Mouse (Mus musculus) cerebellum, adult 9-11 months (tissue): ENCODE data around the gene Hook1.
A peak's percentile ranks its signal among the peaks of the same experiment; 100 is the strongest.
"Not testable (repeated sequence)": the region's sequence is repeated elsewhere in the genome, so short reads cannot be mapped to it uniquely, and the experiment has no call there.

Experiments
- DNase-seq: peaks from one replicate; pipeline ENCODE4 v3.0.0; 2022

The Hook1 gene

GRCm38 (mm10) chr4:95966928-95967724 lies at the start of gene Hook1:
Gene Hook1, plus strand, starts transcription at chr4:95967240.
- DNase-seq = peak; percentile 100

GRCm38 (mm10) chr4:95917703-95918102 lies 49.3 kb upstream of the Hook1 start:
- DNase-seq = no peak

- no peak for DNase-seq
These were observed 46.6 kb upstream of the Hook1 start for GRCm38 (mm10) chr4:95920448-95920847.

DNA sequence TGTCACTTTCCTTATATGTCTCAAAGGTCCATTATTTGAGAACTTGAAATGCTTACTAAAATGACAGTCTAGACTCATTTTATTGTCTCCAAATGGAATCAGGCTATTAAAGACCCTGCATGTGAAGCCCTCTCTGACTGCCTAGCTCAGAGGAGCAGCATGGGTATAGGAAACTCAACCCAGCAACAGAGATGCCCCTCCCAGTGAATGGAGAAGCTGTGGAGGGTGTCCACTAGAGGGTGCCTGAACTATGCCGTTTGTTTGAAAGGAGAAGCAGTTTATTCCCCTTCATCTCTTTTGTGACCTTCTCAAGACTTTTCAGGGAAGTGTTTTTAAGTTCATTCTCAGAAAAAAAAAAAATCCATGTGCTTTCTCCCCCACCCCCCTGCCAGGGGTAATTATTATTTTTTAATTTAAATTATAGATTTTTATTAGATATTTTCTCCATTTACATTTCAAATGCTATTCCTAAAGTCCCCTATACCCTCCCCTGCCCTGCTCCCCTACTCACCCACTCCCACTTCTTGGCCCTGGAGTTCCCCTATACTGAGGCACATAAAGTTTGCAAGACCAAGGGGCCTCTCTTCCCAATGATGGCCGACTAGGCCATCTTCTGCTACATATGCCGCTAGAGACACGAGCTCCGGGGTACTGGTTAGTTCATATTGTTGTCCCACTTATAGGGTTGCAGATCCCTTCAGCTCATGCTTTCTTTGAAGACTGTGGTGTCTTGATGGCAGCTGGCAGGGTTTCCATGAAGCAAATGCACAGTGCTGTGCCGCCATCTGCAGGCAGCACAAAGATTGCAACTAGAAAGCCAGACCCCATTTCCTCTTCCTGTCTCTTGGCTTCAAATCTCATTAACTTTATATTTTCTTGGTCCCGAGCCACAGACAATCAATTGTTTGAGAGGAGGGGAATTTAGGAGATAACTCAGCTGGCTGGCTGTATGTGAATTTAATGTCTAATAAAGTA lies 42.5 kb upstream of the Hook1 start:
- peak; percentile 36 for DNase-seq

DNA sequence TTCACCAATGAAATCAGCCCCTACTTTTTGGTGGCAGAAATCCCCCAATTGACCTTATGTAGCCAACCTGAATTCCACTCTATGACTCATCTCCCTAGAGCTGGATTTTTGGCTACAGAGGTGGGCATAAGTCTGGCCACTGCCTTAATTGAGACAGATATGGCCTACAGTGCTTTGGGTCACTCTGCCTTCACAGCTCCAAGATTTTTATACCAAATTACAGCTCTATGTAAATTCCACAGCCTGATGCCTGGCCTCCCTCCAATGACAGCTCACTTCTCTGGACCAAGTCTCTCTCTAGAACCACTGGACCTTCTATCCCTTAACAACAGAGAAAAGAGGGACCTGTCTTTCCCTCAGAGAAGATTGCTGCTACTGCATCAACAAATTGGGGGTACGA lies 38.2 kb upstream of the Hook1 start:
- DNase-seq = no peak

DNA sequence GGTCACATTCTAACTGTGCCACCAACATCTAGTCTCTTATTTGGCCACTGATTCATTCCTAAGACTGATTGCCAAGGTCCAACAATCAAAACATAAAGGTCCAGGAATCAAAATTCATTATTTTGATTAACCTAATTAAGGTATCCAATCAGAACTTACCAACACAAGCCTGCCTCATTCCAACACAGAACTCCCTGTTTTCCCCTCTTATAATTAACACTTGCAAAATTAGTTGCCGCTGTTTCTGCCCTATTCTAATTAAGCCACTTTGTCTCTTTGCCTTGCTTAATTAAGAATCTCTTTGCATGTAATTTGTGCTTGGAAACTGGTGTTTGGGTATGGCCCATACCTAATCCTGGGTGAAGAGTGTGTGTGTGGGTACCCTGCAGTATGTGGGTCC lies 37.1 kb upstream of the Hook1 start:
- no peak for DNase-seq

GRCm38 (mm10) chr4:95931331-95931730 lies 35.7 kb upstream of the Hook1 start:
- DNase-seq = no peak

- DNase-seq = no peak
These were observed 33.2 kb upstream of the Hook1 start for GRCm38 (mm10) chr4:95933801-95934356.

DNA sequence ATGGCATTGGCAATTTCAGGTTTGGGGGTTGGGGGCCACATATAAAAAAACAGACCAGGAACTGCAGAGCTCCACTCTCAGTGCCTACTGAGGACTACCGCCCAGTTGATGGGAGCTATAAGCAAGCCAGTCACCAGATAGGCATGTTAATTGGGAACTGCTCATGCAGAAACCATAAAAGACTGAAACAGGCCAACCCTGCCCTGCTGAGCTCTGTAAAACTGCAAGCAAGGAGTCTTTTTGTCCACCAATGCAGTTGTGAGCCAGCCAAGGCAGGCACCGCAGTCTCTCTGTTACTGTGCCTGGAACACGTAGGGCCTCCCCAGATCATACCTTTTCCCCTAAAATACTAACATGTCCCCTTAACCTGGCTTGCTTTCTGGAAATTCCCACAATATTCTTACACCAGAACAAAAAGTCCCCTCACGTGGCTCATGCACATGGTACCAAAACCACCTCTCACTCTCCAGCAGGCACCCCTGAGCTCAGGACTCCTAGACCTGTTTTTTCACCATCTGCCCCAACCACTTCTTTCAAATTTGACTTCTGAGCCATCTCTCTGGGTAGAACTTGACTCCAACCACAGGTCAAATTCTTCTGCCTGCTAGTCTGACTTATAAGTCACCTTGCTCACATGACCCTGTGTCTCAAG lies 32.5 kb upstream of the Hook1 start:
- no peak for DNase-seq

- DNase-seq = no peak
These were observed 28.3 kb upstream of the Hook1 start for GRCm38 (mm10) chr4:95938701-95939100.

- no peak for DNase-seq
These were observed 19.1 kb upstream of the Hook1 start for GRCm38 (mm10) chr4:95947896-95948295.

- no peak for DNase-seq
These were observed 13.7 kb upstream of the Hook1 start for GRCm38 (mm10) chr4:95953328-95953727.

GRCm38 (mm10) chr4:95982221-95982620 lies 15.2 kb downstream of the Hook1 start:
- not testable (repeated sequence) for DNase-seq

DNA sequence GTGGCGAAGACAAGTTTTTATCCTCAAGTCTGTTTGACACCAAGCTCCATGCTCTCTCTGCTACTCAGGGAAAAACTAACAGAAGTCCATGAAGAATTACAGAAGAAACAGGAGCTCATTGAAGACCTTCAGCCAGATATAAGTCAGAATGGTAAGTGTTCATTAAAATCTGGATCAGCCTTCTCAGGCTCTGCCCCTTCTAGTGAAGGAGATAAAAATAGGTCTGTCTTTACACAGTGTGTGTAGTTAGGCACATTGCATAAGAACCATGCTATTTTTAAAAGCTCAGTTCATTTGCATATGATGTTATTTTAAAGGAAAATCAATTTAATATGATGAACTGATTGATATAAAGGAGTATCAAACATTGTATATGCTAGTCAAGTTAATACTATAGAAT lies 49.8 kb downstream of the Hook1 start:
- no peak for DNase-seq

DNA sequence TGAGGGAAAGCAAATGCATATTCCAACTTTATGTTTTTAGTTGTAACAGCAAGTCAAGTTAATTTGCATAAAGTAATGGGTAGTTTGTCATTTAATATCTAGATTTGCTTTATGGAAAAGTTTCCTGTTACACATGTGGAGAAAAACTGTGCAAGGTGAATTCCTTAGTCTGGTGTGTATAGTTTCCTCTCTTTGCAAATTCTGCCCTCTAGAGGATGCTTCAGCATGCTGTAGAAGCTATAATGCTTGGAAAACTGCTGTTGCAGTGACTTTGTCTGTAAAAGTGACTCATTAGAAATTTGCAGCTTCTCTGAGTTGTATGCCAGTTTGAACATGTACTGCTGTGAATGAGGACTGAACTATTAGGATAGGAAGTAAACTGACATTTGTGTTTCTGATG lies 55.8 kb downstream of the Hook1 start:
- DNase-seq = no peak

DNA sequence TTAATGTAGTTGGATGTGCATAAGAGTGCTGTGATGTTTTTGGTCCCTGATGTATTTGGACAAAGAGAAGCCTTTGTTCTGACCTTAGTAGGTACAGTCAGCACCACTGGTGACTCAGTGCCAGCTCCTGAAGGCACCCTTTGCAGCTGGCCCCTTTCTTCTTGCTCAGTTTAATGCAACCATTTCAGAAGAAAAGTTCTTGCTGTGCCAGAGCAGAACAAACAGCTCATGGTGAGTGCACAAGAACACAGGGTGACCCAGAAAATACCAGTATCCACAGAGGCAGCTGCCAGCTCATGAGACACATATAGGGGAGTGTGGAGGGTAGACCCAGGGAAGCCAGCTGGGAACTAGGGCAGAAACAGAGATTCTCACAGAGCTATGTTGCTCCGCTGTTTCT lies 61.4 kb downstream of the Hook1 start:
- DNase-seq = peak; percentile 15

DNA sequence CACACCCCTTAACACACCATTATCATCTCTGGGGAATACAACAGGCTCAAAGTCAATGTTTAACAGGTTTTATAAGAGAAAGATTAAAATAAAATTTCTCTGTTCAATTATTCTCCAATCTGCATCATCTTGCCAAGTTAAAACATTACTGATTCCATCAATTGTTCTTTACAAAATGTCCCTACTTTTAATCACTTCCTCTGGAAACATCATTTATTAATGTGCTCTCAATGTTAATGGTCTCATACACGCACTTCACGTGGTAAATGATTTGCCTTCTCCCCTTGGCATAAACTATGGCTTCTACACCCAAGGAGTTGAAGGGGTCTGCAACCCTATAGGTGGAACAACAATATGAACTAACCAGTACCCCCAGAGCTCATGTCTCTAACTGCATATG lies 93.1 kb downstream of the Hook1 start:
- no peak for DNase-seq

DNA sequence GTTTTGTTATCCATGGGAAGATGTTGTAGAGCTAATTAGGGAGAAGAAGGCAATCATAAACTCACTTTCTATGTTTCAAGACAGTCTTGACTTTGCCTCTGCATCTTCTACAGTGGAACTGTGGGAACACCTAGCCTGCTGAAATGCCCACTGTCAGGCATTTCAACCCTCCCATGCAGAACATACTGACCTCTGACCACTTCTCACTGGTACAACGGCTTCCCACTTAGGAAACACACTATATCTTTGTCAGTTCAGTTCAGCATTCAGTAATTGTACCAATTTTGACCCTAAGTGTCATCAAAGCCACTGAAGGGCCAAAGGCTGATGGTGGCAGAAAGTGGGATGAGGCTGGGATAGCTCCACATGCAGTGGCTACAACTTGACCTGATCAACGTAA lies 95.0 kb downstream of the Hook1 start:
- DNase-seq = no peak
